Mouse (Mus musculus): ENCODE measurements around the gene Slc10a3. TPM values are rescaled to one million over a fixed set of nuclear protein-coding genes. Genes with fewer than 3 reads are reported as not detected.
"Not testable (repeated sequence)": the region's sequence is repeated elsewhere in the genome, so short reads cannot be mapped to it uniquely, and the experiment has no call there.

Slc10a3 gene
- polyA plus RNA-seq, 1 experiment, result not detected

GRCm38 (mm10) chrX:74367512-74367911, 5.6 kb downstream of the Slc10a3 start:
- Histone ChIP-seq H3K4me3 (ENCODE audit: insufficient read depth, low read depth, low read length) (peak overlapping the region; percentile 78), H3K4me1 (ENCODE audit: control insufficient read depth, insufficient read depth, low read length) (no peaks in the 10 kb centered on the region), H3K27ac (ENCODE audit: insufficient read depth, low read depth, low read length) (peak overlapping the region; percentile 69; the same call in 1 of the 2 replicates)
- TF ChIP-seq POLR2A (IDR thresholded peaks at IDR 0.05; ENCODE audit: insufficient read depth, low read depth, low read length) (no peak), CTCF (IDR thresholded peaks at IDR 0.05; ENCODE audit: insufficient read depth, low read depth, low read length) (no peak)
- 46% methylated on average over 10 of the region's 10 CpGs for WGBS

- 52% methylated on average over 11 of the region's 11 CpGs for WGBS
Measured at GRCm38 (mm10) chrX:74359171-74359570, 14.0 kb downstream of the Slc10a3 start.

GRCm38 (mm10) chrX:74357069-74357468, 16.1 kb downstream of the Slc10a3 start:
- not testable (repeated sequence) for H3K4me1 ChIP-seq (ENCODE audit: control insufficient read depth, insufficient read depth, low read length)
- 90% methylated on average over 3 of the region's 3 CpGs for WGBS

More at GRCm38 (mm10) chrX:74359171-74359570, 14.0 kb downstream of the Slc10a3 start:
- Histone ChIP-seq H3K4me1 (ENCODE audit: control insufficient read depth, insufficient read depth, low read length) (no peaks in the 10 kb centered on the region), H3K4me3 (ENCODE audit: insufficient read depth, low read depth, low read length) (no peak overlapping the region), H3K27ac (ENCODE audit: insufficient read depth, low read depth, low read length) (no peak overlapping the region)
- TF ChIP-seq CTCF (IDR thresholded peaks at IDR 0.05; ENCODE audit: insufficient read depth, low read depth, low read length) (no peak), POLR2A (IDR thresholded peaks at IDR 0.05; ENCODE audit: insufficient read depth, low read depth, low read length) (no peak)

GRCm38 (mm10) chrX:74353467-74353770, 19.7 kb downstream of the Slc10a3 start, which contains the start of gene Lage3:
TSS of gene Lage3 (minus strand) at chrX:74353618.
- TF ChIP-seq CTCF (IDR thresholded peaks at IDR 0.05; ENCODE audit: insufficient read depth, low read depth, low read length), result no peak
- TF ChIP-seq POLR2A (IDR thresholded peaks at IDR 0.05; ENCODE audit: insufficient read depth, low read depth, low read length), result peak; percentile 41; the same call in 1 of the 2 replicates
- Histone ChIP-seq H3K27ac (ENCODE audit: insufficient read depth, low read depth, low read length) (peak within 1 kb of the TSS; percentile 73), H3K4me3 (ENCODE audit: insufficient read depth, low read depth, low read length) (peak within 1 kb of the TSS; percentile 58), H3K4me1 (ENCODE audit: control insufficient read depth, insufficient read depth, low read length) (no peaks in the 10 kb centered on the region)
- WGBS, result 24% methylated on average over 16 of the region's 22 CpGs

More at GRCm38 (mm10) chrX:74357069-74357468, 16.1 kb downstream of the Slc10a3 start:
- H3K27ac ChIP-seq (ENCODE audit: insufficient read depth, low read depth, low read length); H3K4me3 ChIP-seq (ENCODE audit: insufficient read depth, low read depth, low read length): not testable (repeated sequence)

GRCm38 (mm10) chrX:74352645-74353466, 20.3 kb downstream of the Slc10a3 start:
- peak overlapping the region; percentile 58 for H3K4me3 ChIP-seq (ENCODE audit: insufficient read depth, low read depth, low read length)
- H3K27ac ChIP-seq (ENCODE audit: insufficient read depth, low read depth, low read length), result peak overlapping the region; percentile 73
- H3K4me1 ChIP-seq (ENCODE audit: control insufficient read depth, insufficient read depth, low read length), result no peaks in the 10 kb centered on the region
- WGBS, result 23% methylated on average over 13 of the region's 13 CpGs
- TF ChIP-seq POLR2A (IDR thresholded peaks at IDR 0.05; ENCODE audit: insufficient read depth, low read depth, low read length) (no peak), CTCF (IDR thresholded peaks at IDR 0.05; ENCODE audit: insufficient read depth, low read depth, low read length) (no peak)

- 37% methylated on average over 2 of the region's 2 CpGs for WGBS
- H3K4me3 ChIP-seq (ENCODE audit: insufficient read depth, low read depth, low read length), result peak overlapping the region; percentile 59; the same call in 1 of the 2 replicates
- H3K4me1 ChIP-seq (ENCODE audit: control insufficient read depth, insufficient read depth, low read length), result peaks cover 22% of the 10 kb centered on the region
- H3K27ac ChIP-seq (ENCODE audit: insufficient read depth, low read depth, low read length), result no peak overlapping the region
- no peak for TF ChIP-seq POLR2A (IDR thresholded peaks at IDR 0.05; ENCODE audit: insufficient read depth, low read depth, low read length)
- no peak for TF ChIP-seq CTCF (IDR thresholded peaks at IDR 0.05; ENCODE audit: insufficient read depth, low read depth, low read length)
Measured at GRCm38 (mm10) chrX:74330166-74330930, 42.8 kb downstream of the Slc10a3 start.

GRCm38 (mm10) chrX:74329215-74329671, 43.9 kb downstream of the Slc10a3 start:
- Histone ChIP-seq H3K4me3 (ENCODE audit: insufficient read depth, low read depth, low read length) (peak overlapping the region; percentile 59), H3K4me1 (ENCODE audit: control insufficient read depth, insufficient read depth, low read length) (peaks cover 22% of the 10 kb centered on the region), H3K27ac (ENCODE audit: insufficient read depth, low read depth, low read length) (0 out of 2 replicates have a peak overlapping the region, but pooled peaks have one; percentile 10)
- 27% methylated on average over 10 of the region's 10 CpGs for WGBS
- TF ChIP-seq CTCF (IDR thresholded peaks at IDR 0.05; ENCODE audit: insufficient read depth, low read depth, low read length), result no peak
- no peak for TF ChIP-seq POLR2A (IDR thresholded peaks at IDR 0.05; ENCODE audit: insufficient read depth, low read depth, low read length)

GRCm38 (mm10) chrX:74328725-74329161, 44.4 kb downstream of the Slc10a3 start, which contains the start of gene Plxna3:
TSS of gene Plxna3 (plus strand) at chrX:74329066.
- Histone ChIP-seq H3K4me3 (ENCODE audit: insufficient read depth, low read depth, low read length) (peak within 1 kb of the TSS; percentile 59), H3K27ac (ENCODE audit: insufficient read depth, low read depth, low read length) (0 out of 2 replicates have a peak within 1 kb of the TSS, but pooled peaks have one; percentile 10), H3K4me1 (ENCODE audit: control insufficient read depth, insufficient read depth, low read length) (peaks cover 22% of the 10 kb centered on the region)
- TF ChIP-seq CTCF (IDR thresholded peaks at IDR 0.05; ENCODE audit: insufficient read depth, low read depth, low read length) (no peak), POLR2A (IDR thresholded peaks at IDR 0.05; ENCODE audit: insufficient read depth, low read depth, low read length) (peak; percentile 57)
- WGBS, result 8% methylated on average over 28 of the region's 30 CpGs

Other genes with a start within 250 kb of the Slc10a3 start
- not detected in 2 replicates for gene Opn1mw, start 245.9 kb downstream of the Slc10a3 start, polyA plus RNA-seq (2012; ENCODE audit: insufficient read depth, insufficient read length, low replicate concordance, missing spikeins)
- gene Mecp2, start 238.0 kb downstream of the Slc10a3 start, polyA plus RNA-seq (2012; ENCODE audit: insufficient read depth, insufficient read length, low replicate concordance, missing spikeins), result not detected in 2 replicates
- not detected in 2 replicates for gene Tex28, start 205.5 kb downstream of the Slc10a3 start, polyA plus RNA-seq (2012; ENCODE audit: insufficient read depth, insufficient read length, low replicate concordance, missing spikeins)
- gene Tktl1, start 196.1 kb downstream of the Slc10a3 start, polyA plus RNA-seq (2012; ENCODE audit: insufficient read depth, insufficient read length, low replicate concordance, missing spikeins), result not detected in 2 replicates
- 372 TPM in 1 of 2 replicates, not detected in the other for gene Flna, start 123.5 kb downstream of the Slc10a3 start, polyA plus RNA-seq (2012; ENCODE audit: insufficient read depth, insufficient read length, low replicate concordance, missing spikeins)
- not detected in 2 replicates for gene Emd, start 118.7 kb downstream of the Slc10a3 start, polyA plus RNA-seq (2012; ENCODE audit: insufficient read depth, insufficient read length, low replicate concordance, missing spikeins)
- not detected in 2 replicates for gene Rpl10, start 102.5 kb downstream of the Slc10a3 start, polyA plus RNA-seq (2012; ENCODE audit: insufficient read depth, insufficient read length, low replicate concordance, missing spikeins)
- not detected in 2 replicates for gene Taz, start 91.4 kb downstream of the Slc10a3 start, polyA plus RNA-seq (2012; ENCODE audit: insufficient read depth, insufficient read length, low replicate concordance, missing spikeins)
- not detected in 2 replicates for gene Dnase1l1, start 91.0 kb downstream of the Slc10a3 start, polyA plus RNA-seq (2012; ENCODE audit: insufficient read depth, insufficient read length, low replicate concordance, missing spikeins)
- gene Atp6ap1, start 76.3 kb downstream of the Slc10a3 start, polyA plus RNA-seq (2012; ENCODE audit: insufficient read depth, insufficient read length, low replicate concordance, missing spikeins), result 501 and 1,287 TPM in 2 replicates
- 513 and 810 TPM in 2 replicates for gene Gdi1, start 68.4 kb downstream of the Slc10a3 start, polyA plus RNA-seq (2012; ENCODE audit: insufficient read depth, insufficient read length, low replicate concordance, missing spikeins)
- gene Fam50a, start 60.3 kb downstream of the Slc10a3 start, polyA plus RNA-seq (2012; ENCODE audit: insufficient read depth, insufficient read length, low replicate concordance, missing spikeins), result 224 TPM in 1 of 2 replicates, not detected in the other
- gene Plxna3, start 44.3 kb downstream of the Slc10a3 start, polyA plus RNA-seq (2012; ENCODE audit: insufficient read depth, insufficient read length, low replicate concordance, missing spikeins), result not detected in 2 replicates
- not detected in 2 replicates for gene Lage3, start 19.7 kb downstream of the Slc10a3 start, polyA plus RNA-seq (2012; ENCODE audit: insufficient read depth, insufficient read length, low replicate concordance, missing spikeins)
- not detected in 2 replicates for gene Ubl4a, start 131 bp downstream of the Slc10a3 start, polyA plus RNA-seq (2012; ENCODE audit: insufficient read depth, insufficient read length, low replicate concordance, missing spikeins)
- not detected in 2 replicates for gene Fam3a, start 19.9 kb upstream of the Slc10a3 start, polyA plus RNA-seq (2012; ENCODE audit: insufficient read depth, insufficient read length, low replicate concordance, missing spikeins)
- gene Ikbkg, start 19.9 kb upstream of the Slc10a3 start, polyA plus RNA-seq (2012; ENCODE audit: insufficient read depth, insufficient read length, low replicate concordance, missing spikeins), result not detected in 2 replicates
- gene G6pdx, start 55.8 kb upstream of the Slc10a3 start, polyA plus RNA-seq (2012; ENCODE audit: insufficient read depth, insufficient read length, low replicate concordance, missing spikeins), result not detected in 2 replicates
- gene Gm6880, start 108.0 kb upstream of the Slc10a3 start, polyA plus RNA-seq (2012; ENCODE audit: insufficient read depth, insufficient read length, low replicate concordance, missing spikeins), result not detected in 2 replicates
- not detected in 2 replicates for gene Olfr1326-ps1, start 201.5 kb upstream of the Slc10a3 start, polyA plus RNA-seq (2012; ENCODE audit: insufficient read depth, insufficient read length, low replicate concordance, missing spikeins)
- gene Olfr1325, start 219.3 kb upstream of the Slc10a3 start, polyA plus RNA-seq (2012; ENCODE audit: insufficient read depth, insufficient read length, low replicate concordance, missing spikeins), result not detected in 2 replicates

Measured in olfactory bulb, adult 2 months (tissue).